Mouse (Mus musculus): ENCODE results near the gene C77080. TPM values are rescaled to one million over a fixed set of nuclear protein-coding genes. Genes with fewer than 3 reads are reported as not detected.

C77080 gene
- polyA plus RNA-seq, 1 experiment from 2014 or later = 6.7 TPM

DNA sequence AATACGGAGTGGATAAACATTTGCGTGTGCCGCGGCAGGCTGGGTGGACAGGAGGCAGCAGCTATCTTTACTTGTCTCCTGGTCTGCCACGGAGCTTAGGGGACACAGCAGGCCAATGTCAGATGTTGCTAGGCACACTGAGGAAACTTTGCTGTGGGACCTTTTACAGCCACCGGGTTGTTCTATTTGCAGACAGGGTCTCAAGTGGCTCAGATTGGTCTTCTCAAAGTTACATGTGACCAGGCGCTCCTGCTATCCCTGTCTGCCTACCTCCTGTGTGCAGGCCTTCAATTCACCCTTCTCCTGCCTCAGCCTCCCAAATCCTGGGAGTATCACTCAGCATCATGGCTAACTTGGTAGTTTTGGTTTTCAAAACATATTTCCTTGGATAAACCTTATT lies 34.9 kb upstream of the C77080 start:
- TF ChIP-seq CTCF (IDR thresholded peaks at IDR 0.05) = no peak
- TF ChIP-seq EP300 (IDR thresholded peaks at IDR 0.05) = no peak
- Histone ChIP-seq H3K36me3 (ENCODE audit: insufficient read depth, low read length) (no peaks in the 10 kb centered on the region), H3K4me2 (replicated peaks; ENCODE audit: low read depth, low read length) (no peak overlapping the region), H3K27ac (ENCODE audit: low read length) (no peak overlapping the region), H3K9ac (replicated peaks; ENCODE audit: low read depth) (no peak overlapping the region), H3K9me3 (ENCODE audit: low read length) (no peaks in the 10 kb centered on the region), H3K4me1 (ENCODE audit: insufficient read depth, low read depth, low read length) (no peaks in the 10 kb centered on the region), H3K27me3 (replicated peaks; ENCODE audit: insufficient read depth, low read length) (0 out of 2 replicates have a peak, but pooled peaks cover 3% of the 10 kb centered on the region), H3K4me3 (ENCODE audit: low read depth, low read length) (no peak overlapping the region)
- ATAC-seq = no peak
- WGBS = 62% methylated on average over 7 of the region's 7 CpGs
- no peak for DNase-seq (ENCODE audit: low spot score)

DNA sequence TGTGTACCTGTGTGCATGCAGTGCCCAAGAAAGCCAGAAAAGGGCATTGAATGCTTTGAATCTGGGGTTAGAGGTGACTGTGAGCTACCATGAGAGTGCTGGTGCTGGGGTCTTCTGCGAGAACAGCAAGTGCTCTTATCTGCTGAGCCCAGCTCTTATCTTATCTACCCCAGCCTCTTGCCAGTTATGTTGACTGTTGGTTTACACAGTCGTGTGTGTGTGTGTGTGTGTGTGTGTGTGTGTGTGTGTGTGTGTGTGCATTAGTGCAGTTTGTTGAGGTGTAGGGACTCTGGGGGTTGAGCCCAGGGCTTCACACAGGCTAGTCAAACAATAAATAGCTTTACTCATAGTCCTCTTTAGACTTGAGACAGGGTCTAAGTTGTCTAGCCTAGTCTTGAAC lies 34.0 kb upstream of the C77080 start:
- TF ChIP-seq CTCF (IDR thresholded peaks at IDR 0.05) (no peak), EP300 (IDR thresholded peaks at IDR 0.05) (no peak)
- no peak overlapping the region for H3K4me2 ChIP-seq (replicated peaks; ENCODE audit: low read depth, low read length)
- no peaks in the 10 kb centered on the region for H3K4me1 ChIP-seq (ENCODE audit: insufficient read depth, low read depth, low read length)
- WGBS = 16% methylated on average over 2 of the region's 2 CpGs
- H3K27me3 ChIP-seq (replicated peaks; ENCODE audit: insufficient read depth, low read length) = 0 out of 2 replicates have a peak, but pooled peaks cover 3% of the 10 kb centered on the region
- ATAC-seq (no peak), DNase-seq (ENCODE audit: low spot score) (no peak)
- H3K27ac ChIP-seq (ENCODE audit: low read length) = no peak overlapping the region
- no peak overlapping the region for H3K9ac ChIP-seq (replicated peaks; ENCODE audit: low read depth)
- H3K36me3 ChIP-seq (ENCODE audit: insufficient read depth, low read length) = no peaks in the 10 kb centered on the region
- no peaks in the 10 kb centered on the region for H3K9me3 ChIP-seq (ENCODE audit: low read length)
- H3K4me3 ChIP-seq (ENCODE audit: low read depth, low read length) = no peak overlapping the region

DNA sequence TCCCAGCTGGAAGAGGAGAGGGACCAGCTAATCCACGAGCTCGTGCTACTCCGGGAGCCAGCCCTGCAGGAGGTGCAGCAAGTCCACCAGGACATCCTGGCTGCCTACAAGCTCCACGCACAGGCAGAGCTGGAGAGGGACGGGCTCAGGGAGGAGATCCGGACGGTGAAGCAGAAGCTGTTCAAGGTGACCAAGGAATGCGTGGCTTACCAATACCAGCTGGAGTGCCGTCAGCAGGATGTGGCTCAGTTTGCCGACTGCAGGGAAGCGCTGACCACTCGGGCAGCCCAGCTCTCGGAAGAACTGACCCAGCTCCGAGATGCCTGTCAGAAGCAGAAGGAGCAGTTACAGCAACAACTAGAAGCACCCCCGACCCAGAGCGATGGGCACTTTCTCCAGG lies 32.5 kb upstream of the C77080 start:
- H3K36me3 ChIP-seq (ENCODE audit: insufficient read depth, low read length) = no peaks in the 10 kb centered on the region
- no peak overlapping the region for H3K4me3 ChIP-seq (ENCODE audit: low read depth, low read length)
- H3K9me3 ChIP-seq (ENCODE audit: low read length) = no peaks in the 10 kb centered on the region
- H3K9ac ChIP-seq (replicated peaks; ENCODE audit: low read depth) = no peak overlapping the region
- H3K4me1 ChIP-seq (ENCODE audit: insufficient read depth, low read depth, low read length) = no peaks in the 10 kb centered on the region
- no peak for TF ChIP-seq CTCF (IDR thresholded peaks at IDR 0.05)
- no peak for TF ChIP-seq EP300 (IDR thresholded peaks at IDR 0.05)
- H3K27ac ChIP-seq (ENCODE audit: low read length) = no peak overlapping the region
- ATAC-seq (no peak), DNase-seq (ENCODE audit: low spot score) (no peak)
- 25% methylated on average over 16 of the region's 16 CpGs for WGBS
- 0 out of 2 replicates have a peak, but pooled peaks cover 3% of the 10 kb centered on the region for H3K27me3 ChIP-seq (replicated peaks; ENCODE audit: insufficient read depth, low read length)
- no peak overlapping the region for H3K4me2 ChIP-seq (replicated peaks; ENCODE audit: low read depth, low read length)

DNA sequence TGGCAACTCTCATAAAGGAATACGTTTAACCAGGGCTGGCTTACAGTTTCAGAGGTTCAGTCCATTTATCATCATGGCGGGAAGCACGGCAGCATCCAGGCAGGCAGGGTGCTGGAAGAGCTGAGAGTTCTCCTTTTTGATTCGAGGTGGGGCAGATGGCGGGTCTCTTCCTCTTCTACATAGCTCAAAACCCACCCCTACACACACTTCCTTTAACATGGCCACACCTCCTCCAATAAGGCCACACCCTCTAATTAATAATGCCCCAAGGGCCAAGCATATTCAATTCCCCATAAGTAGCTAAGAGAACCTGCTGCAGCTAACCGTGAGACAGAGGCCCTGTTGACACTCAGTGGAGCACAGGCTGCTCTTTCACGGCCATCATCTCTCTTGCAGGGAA lies 31.6 kb upstream of the C77080 start:
- 55% methylated on average over 7 of the region's 7 CpGs for WGBS
- H3K4me3 ChIP-seq (ENCODE audit: low read depth, low read length) = no peak overlapping the region
- ATAC-seq = no peak

DNA sequence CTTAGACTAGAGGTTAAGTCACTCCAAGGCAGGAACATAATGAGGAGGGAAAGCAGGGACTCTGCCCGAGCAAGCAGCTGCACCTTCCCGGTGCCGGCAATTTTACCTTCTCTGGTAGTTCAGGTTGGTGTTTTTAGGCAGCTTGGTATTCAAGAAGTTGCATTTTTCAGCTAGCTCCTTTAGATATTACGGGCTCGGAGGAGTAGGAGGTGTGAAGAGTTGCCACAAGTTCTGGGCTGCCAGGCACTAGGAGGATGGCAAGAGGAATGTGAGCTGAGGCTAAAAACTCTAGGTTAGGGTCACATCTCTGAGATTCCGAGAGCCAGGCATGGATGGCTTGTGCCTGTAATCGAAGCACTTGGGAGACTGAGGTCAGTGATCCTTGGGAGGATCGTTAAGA lies 28.5 kb upstream of the C77080 start:
- 84% methylated on average over 8 of the region's 8 CpGs for WGBS

More for the DNA sequence above, 31.6 kb upstream of the C77080 start:
- Histone ChIP-seq H3K36me3 (ENCODE audit: insufficient read depth, low read length) (no peaks in the 10 kb centered on the region), H3K27me3 (replicated peaks; ENCODE audit: insufficient read depth, low read length) (0 out of 2 replicates have a peak, but pooled peaks cover 3% of the 10 kb centered on the region), H3K27ac (ENCODE audit: low read length) (no peak overlapping the region), H3K9me3 (ENCODE audit: low read length) (no peaks in the 10 kb centered on the region), H3K4me2 (replicated peaks; ENCODE audit: low read depth, low read length) (no peak overlapping the region), H3K4me1 (ENCODE audit: insufficient read depth, low read depth, low read length) (no peaks in the 10 kb centered on the region), H3K9ac (replicated peaks; ENCODE audit: low read depth) (no peak overlapping the region)
- DNase-seq (ENCODE audit: low spot score) = no peak
- TF ChIP-seq CTCF (IDR thresholded peaks at IDR 0.05) = no peak
- no peak for TF ChIP-seq EP300 (IDR thresholded peaks at IDR 0.05)

DNA sequence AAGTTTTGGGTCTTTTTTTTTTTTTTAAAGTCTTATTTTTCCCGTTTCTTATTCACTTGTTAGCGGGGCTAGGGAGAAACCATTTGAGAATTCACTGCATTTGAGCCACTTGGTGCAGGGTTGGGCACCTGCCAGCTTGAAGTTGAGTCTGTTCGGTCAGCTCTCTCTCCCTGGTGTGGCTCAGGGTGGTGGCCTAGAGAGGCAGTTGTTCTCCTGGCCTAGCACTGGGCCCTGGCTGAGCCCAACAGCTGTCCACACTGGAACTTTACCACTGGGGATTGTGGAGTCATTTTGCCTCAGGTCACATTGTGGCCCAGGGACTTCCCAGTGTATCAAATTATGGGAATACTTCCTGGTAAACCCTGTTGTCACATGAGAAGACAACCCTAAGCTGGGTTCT lies 26.9 kb upstream of the C77080 start:
- 33% methylated on average over 3 of the region's 3 CpGs for WGBS
- Histone ChIP-seq H3K27me3 (replicated peaks; ENCODE audit: insufficient read depth, low read length) (no peaks in the 10 kb centered on the region), H3K27ac (ENCODE audit: low read length) (no peak overlapping the region), H3K4me1 (ENCODE audit: insufficient read depth, low read depth, low read length) (peaks cover 12% of the 10 kb centered on the region; the same call in 1 of the 2 replicates), H3K9me3 (ENCODE audit: low read length) (no peaks in the 10 kb centered on the region), H3K4me3 (ENCODE audit: low read depth, low read length) (no peak overlapping the region), H3K4me2 (replicated peaks; ENCODE audit: low read depth, low read length) (peak overlapping the region; percentile 94), H3K36me3 (ENCODE audit: insufficient read depth, low read length) (no peaks in the 10 kb centered on the region), H3K9ac (replicated peaks; ENCODE audit: low read depth) (no peak overlapping the region)
- ATAC-seq (no peak), DNase-seq (ENCODE audit: low spot score) (no peak)
- no peak for TF ChIP-seq EP300 (IDR thresholded peaks at IDR 0.05)
- TF ChIP-seq CTCF (IDR thresholded peaks at IDR 0.05) = no peak

More for the DNA sequence above, 28.5 kb upstream of the C77080 start:
- H3K27me3 ChIP-seq (replicated peaks; ENCODE audit: insufficient read depth, low read length) = 0 out of 2 replicates have a peak, but pooled peaks cover 3% of the 10 kb centered on the region
- no peak for DNase-seq (ENCODE audit: low spot score)
- ATAC-seq = no peak
- H3K4me3 ChIP-seq (ENCODE audit: low read depth, low read length) = no peak overlapping the region
- no peaks in the 10 kb centered on the region for H3K36me3 ChIP-seq (ENCODE audit: insufficient read depth, low read length)
- no peak overlapping the region for H3K27ac ChIP-seq (ENCODE audit: low read length)
- TF ChIP-seq CTCF (IDR thresholded peaks at IDR 0.05) (no peak), EP300 (IDR thresholded peaks at IDR 0.05) (no peak)
- no peak overlapping the region for H3K9ac ChIP-seq (replicated peaks; ENCODE audit: low read depth)
- no peak overlapping the region for H3K4me2 ChIP-seq (replicated peaks; ENCODE audit: low read depth, low read length)
- H3K9me3 ChIP-seq (ENCODE audit: low read length) = no peaks in the 10 kb centered on the region
- peaks cover 12% of the 10 kb centered on the region; the same call in 1 of the 2 replicates for H3K4me1 ChIP-seq (ENCODE audit: insufficient read depth, low read depth, low read length)
